Mouse (Mus musculus) hindbrain, postnatal 0 days (tissue): ENCODE results near the gene Nav2. TPM values are rescaled to one million over a fixed set of nuclear protein-coding genes. Genes with fewer than 3 reads are reported as not detected.

ENCODE experiments used
- ATAC-seq: fragments of 200-750 bp; cut with Nextera tagmentation; 2 replicates; pipeline ENCODE4 v1.8.0; 2017; ENCODE audit warnings: mild to moderate bottlenecking, moderate TSS enrichment, moderate library complexity
- DNase-seq: peaks from one replicate; pipeline ENCODE4 v3.0.0-alpha.2; 2015; ENCODE audit warnings: low spot score
- H3K27ac ChIP-seq: fragments of 300-500 bp; sonication (generic); 2 replicates; pipeline ENCODE4 v1.5.1; 2014; ENCODE audit warnings: mild to moderate bottlenecking
- H3K27me3 ChIP-seq: fragments of 300-500 bp; sonication (generic); 2 replicates; pipeline ENCODE4 v1.6.1; 2014; ENCODE audit warnings: low read length, mixed read lengths; ENCODE audit not compliant: insufficient read depth
- H3K36me3 ChIP-seq: fragments of 300-500 bp; sonication (generic); 2 replicates; pipeline ENCODE4 v1.6.1; 2014; ENCODE audit warnings: low read length, mixed read lengths; ENCODE audit not compliant: insufficient read depth
- H3K4me1 ChIP-seq: fragments of 300-500 bp; sonication (generic); 2 replicates; pipeline ENCODE4 v1.6.1; 2014; ENCODE audit warnings: antibody characterized with exemption, low read length, mixed read lengths; ENCODE audit not compliant: insufficient read depth
- H3K4me2 ChIP-seq: fragments of 300-500 bp; sonication (generic); 2 replicates; pipeline ENCODE4 v1.6.1; 2014; ENCODE audit warnings: low read depth, mild to moderate bottlenecking, low read length, moderate library complexity, mixed read lengths
- H3K4me3 ChIP-seq: fragments of 300-500 bp; sonication (generic); 2 replicates; pipeline ENCODE4 v1.5.1; 2014; ENCODE audit warnings: low read length
- H3K9ac ChIP-seq: fragments of 300-500 bp; sonication (generic); replicated peaks from 2 replicates; pipeline ENCODE4 v1.6.1; 2014; ENCODE audit warnings: mild to moderate bottlenecking, low read length, moderate library complexity, mixed read lengths
- H3K9me3 ChIP-seq: fragments of 300-500 bp; sonication (generic); 2 replicates; pipeline ENCODE4 v1.6.1; 2016; ENCODE audit warnings: low read length, mixed read lengths
- CTCF ChIP-seq: IDR thresholded peaks from 2 replicates; pipeline ENCODE4 v1.5.1; 2016; ENCODE audit warnings: antibody characterized with exemption, control low read depth, low read depth
- WGBS: fragments of 180-500 bp; shearing (Covaris S2); extraction: QIAGEN DNeasy Blood & Tissue Kit; methylation state at CpG from one replicate; pipeline ENCODE4 v1.1.7; 2014; 5-methylcytosine and 5-hydroxymethylcytosine counted together
- polyA plus RNA-seq: library from polyadenylated mRNA; unstranded; fragments of >200 nt; fragmentation: Nextera tagmentation; extraction: Ambion mirVana; gene quantifications from 2 replicates; pipeline ENCODE4 v1.2.1, GENCODE M21; 2015
- total RNA-seq: library from RNA; depleted of rRNA; stranded (reverse); fragments of >200 nt; gene quantifications from 2 replicates; pipeline ENCODE4 v1.2.3, GENCODE M21; 2014

The Nav2 gene
- total and polyA plus RNA-seq, 2 experiments from 2014 or later = 20.1 to 64.7 TPM

- 0 out of 2 replicates have a peak, but pooled peaks have one; percentile 4 for TF ChIP-seq CTCF
- Histone ChIP-seq H3K9me3 (no peaks in the 10 kb centered on the region), H3K36me3 (peaks cover 23% of the 10 kb centered on the region; the same call in 1 of the 2 replicates), H3K4me1 (peaks cover 8% of the 10 kb centered on the region; the same call in 1 of the 2 replicates), H3K27ac (peak overlapping the region; percentile 36; the same call in 1 of the 2 replicates), H3K4me2 (no peak overlapping the region), H3K4me3 (no peak overlapping the region), H3K9ac (0 out of 2 replicates have a peak overlapping the region, but pooled peaks have one; percentile 17), H3K27me3 (no peaks in the 10 kb centered on the region)
- WGBS = 23% methylated on average over 11 of the region's 11 CpGs
- no peak for ATAC-seq
- no peak for DNase-seq
These were observed 636.5 kb downstream of the Nav2 start for GRCm38 (mm10) chr7:49544775-49545705.

GRCm38 (mm10) chr7:49545706-49546097 lies 637.2 kb downstream of the Nav2 start:
- WGBS = 76% methylated on average over 15 of the region's 15 CpGs
- no peak for ATAC-seq
- H3K27ac ChIP-seq = no peak overlapping the region
- no peaks in the 10 kb centered on the region for H3K9me3 ChIP-seq
- H3K36me3 ChIP-seq = peaks cover 23% of the 10 kb centered on the region; the same call in 1 of the 2 replicates
- TF ChIP-seq CTCF = no peak
- H3K4me2 ChIP-seq = no peak overlapping the region
- no peak overlapping the region for H3K4me3 ChIP-seq
- no peak overlapping the region for H3K9ac ChIP-seq
- H3K27me3 ChIP-seq = no peaks in the 10 kb centered on the region
- peaks cover 8% of the 10 kb centered on the region; the same call in 1 of the 2 replicates for H3K4me1 ChIP-seq
- no peak for DNase-seq

DNA sequence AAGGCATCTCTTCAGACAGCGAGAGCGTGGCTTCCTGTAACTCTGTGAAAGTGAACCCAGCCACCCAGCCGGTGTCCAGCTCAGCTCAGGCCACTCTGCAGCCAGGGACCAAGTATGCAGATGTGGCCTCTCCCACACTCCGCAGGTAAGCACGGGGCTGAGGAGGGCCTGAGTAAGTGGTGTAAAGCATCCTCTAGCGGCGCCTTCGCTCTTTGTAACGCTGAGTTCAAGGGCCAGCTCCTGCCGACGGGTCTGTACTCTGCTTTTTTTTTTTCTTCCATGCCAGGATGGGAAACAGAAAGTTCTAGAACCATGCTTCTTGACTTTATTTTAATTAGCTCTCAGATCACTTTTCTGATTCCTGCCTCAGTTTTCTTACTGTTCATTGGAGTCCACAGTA lies 639.9 kb downstream of the Nav2 start:
- no peak for TF ChIP-seq CTCF
- peaks cover 31% of the 10 kb centered on the region; the same call in 1 of the 2 replicates for H3K36me3 ChIP-seq
- H3K4me3 ChIP-seq = no peak overlapping the region
- WGBS = 92% methylated on average over 11 of the region's 11 CpGs
- DNase-seq (no peak), ATAC-seq (no peak)
- no peak overlapping the region for H3K27ac ChIP-seq
- H3K9me3 ChIP-seq = no peaks in the 10 kb centered on the region
- no peak overlapping the region for H3K9ac ChIP-seq
- H3K4me1 ChIP-seq = peaks cover 8% of the 10 kb centered on the region; the same call in 1 of the 2 replicates
- no peaks in the 10 kb centered on the region for H3K27me3 ChIP-seq
- H3K4me2 ChIP-seq = no peak overlapping the region

DNA sequence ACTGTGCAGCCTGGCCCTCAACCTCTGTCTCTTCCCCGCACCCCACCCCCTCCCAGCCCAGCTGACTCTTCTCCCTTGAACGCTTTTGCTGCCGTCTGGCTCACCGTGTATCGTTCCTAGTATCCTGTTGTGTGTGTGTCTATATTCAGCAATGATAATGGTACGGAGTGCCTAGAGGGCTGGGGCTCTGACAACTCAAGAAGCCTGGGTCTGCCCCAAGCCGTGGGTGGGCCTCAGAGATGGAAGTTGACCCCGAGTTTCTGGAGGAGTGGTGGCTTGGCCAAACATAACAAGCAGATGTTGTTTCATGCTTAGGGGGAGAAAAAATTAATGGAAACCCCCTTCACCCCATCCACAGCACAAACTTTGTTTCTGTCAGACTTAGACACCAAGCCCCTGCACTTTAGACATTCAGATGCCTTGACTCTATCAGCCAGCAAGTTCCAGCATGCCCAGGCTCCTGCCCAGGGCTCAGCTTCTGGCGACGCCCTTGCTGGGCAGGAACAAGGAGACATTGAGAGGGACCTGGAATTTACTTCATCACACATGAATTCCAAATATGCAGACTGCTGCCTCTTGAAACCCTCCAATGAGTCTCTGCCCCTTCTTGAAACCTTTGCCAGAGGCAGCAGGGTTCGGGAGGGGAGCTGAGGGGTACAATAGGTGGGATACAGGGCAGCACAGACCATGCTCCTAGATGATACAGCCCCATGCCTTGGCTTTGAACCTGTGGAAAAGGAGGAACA lies 644.9 kb downstream of the Nav2 start:
- no peak overlapping the region for H3K4me3 ChIP-seq
- DNase-seq (no peak), ATAC-seq (no peak; the same call in 1 of the 2 replicates)
- 50% methylated on average over 11 of the region's 11 CpGs for WGBS
- no peak overlapping the region for H3K9ac ChIP-seq
- no peaks in the 10 kb centered on the region for H3K9me3 ChIP-seq
- no peaks in the 10 kb centered on the region for H3K27me3 ChIP-seq
- no peak overlapping the region for H3K4me2 ChIP-seq
- H3K4me1 ChIP-seq = no peaks in the 10 kb centered on the region
- H3K27ac ChIP-seq = no peak overlapping the region
- H3K36me3 ChIP-seq = peaks cover 24% of the 10 kb centered on the region; the same call in 1 of the 2 replicates
- TF ChIP-seq CTCF = no peak

- 55% methylated on average over 12 of the region's 12 CpGs for WGBS
- no peak overlapping the region for H3K4me3 ChIP-seq
- no peaks in the 10 kb centered on the region for H3K27me3 ChIP-seq
- H3K27ac ChIP-seq = no peak overlapping the region
- DNase-seq (no peak), ATAC-seq (no peak)
- H3K9ac ChIP-seq = no peak overlapping the region
- no peaks in the 10 kb centered on the region for H3K9me3 ChIP-seq
- H3K4me1 ChIP-seq = peaks cover 5% of the 10 kb centered on the region; the same call in 1 of the 2 replicates
- no peak for TF ChIP-seq CTCF
- no peak overlapping the region for H3K4me2 ChIP-seq
- 0 out of 2 replicates have a peak, but pooled peaks cover 4% of the 10 kb centered on the region for H3K36me3 ChIP-seq
These were observed 649.7 kb downstream of the Nav2 start for GRCm38 (mm10) chr7:49558240-49558640.

GRCm38 (mm10) chr7:49558895-49559294 lies 650.4 kb downstream of the Nav2 start:
- DNase-seq (peak; percentile 69), ATAC-seq (peak; percentile 50; the same call in 1 of the 2 replicates)
- TF ChIP-seq CTCF = peak; percentile 19; the same call in 1 of the 2 replicates
- Histone ChIP-seq H3K4me2 (no peak overlapping the region), H3K36me3 (0 out of 2 replicates have a peak, but pooled peaks cover 4% of the 10 kb centered on the region), H3K27ac (no peak overlapping the region), H3K4me1 (peaks cover 5% of the 10 kb centered on the region; the same call in 1 of the 2 replicates), H3K9me3 (no peaks in the 10 kb centered on the region), H3K9ac (no peak overlapping the region), H3K4me3 (no peak overlapping the region), H3K27me3 (no peaks in the 10 kb centered on the region)
- WGBS = 52% methylated on average over 5 of the region's 5 CpGs
